Mouse (Mus musculus) midbrain, embryonic 14.5 days (tissue): ENCODE data around the gene Msi1. TPM values are rescaled to one million over a fixed set of nuclear protein-coding genes. Genes with fewer than 3 reads are reported as not detected.

ENCODE experiments used
- ATAC-seq: fragments of 200-750 bp; cut with Nextera tagmentation; 2 replicates; pipeline ENCODE4 v1.8.0; 2017; ENCODE audit warnings: moderate number of reproducible peaks, moderate library complexity; ENCODE audit not compliant: low FRiP score, low TSS enrichment
- DNase-seq: peaks from one replicate; pipeline ENCODE4 v3.0.0-alpha.2; 2015
- H3K27ac ChIP-seq: fragments of 300-500 bp; sonication (generic); replicated peaks from 2 replicates; pipeline ENCODE4 v1.5.1; 2014; ENCODE audit warnings: mild to moderate bottlenecking, low read depth, low read length, moderate library complexity
- H3K27me3 ChIP-seq: fragments of 300-500 bp; sonication (generic); 2 replicates; pipeline ENCODE4 v1.6.1; 2014; ENCODE audit warnings: low read length, control low read depth, mixed read lengths; ENCODE audit not compliant: control insufficient read depth, insufficient read depth
- H3K36me3 ChIP-seq: fragments of 300-500 bp; sonication (generic); 2 replicates; pipeline ENCODE4 v1.6.1; 2014; ENCODE audit warnings: low read length, control low read depth; ENCODE audit not compliant: control insufficient read depth, insufficient read depth
- H3K4me1 ChIP-seq: fragments of 300-500 bp; sonication (generic); 2 replicates; pipeline ENCODE4 v1.6.1; 2014; ENCODE audit warnings: mild to moderate bottlenecking, antibody characterized with exemption, low read length, control low read depth; ENCODE audit not compliant: control insufficient read depth, insufficient read depth
- H3K4me2 ChIP-seq: fragments of 300-500 bp; sonication (generic); 2 replicates; pipeline ENCODE4 v1.6.1; 2014; ENCODE audit warnings: mild to moderate bottlenecking, low read length, moderate library complexity
- H3K4me3 ChIP-seq: fragments of 300-500 bp; sonication (generic); replicated peaks from 2 replicates; pipeline ENCODE4 v1.5.1; 2014; ENCODE audit warnings: low read depth, low read length
- H3K9ac ChIP-seq: fragments of 300-500 bp; sonication (generic); replicated peaks from 2 replicates; pipeline ENCODE4 v1.6.1; 2014; ENCODE audit warnings: mild to moderate bottlenecking, low read length, moderate library complexity
- H3K9me3 ChIP-seq: fragments of 300-500 bp; sonication (generic); 2 replicates; pipeline ENCODE4 v1.6.1; 2016; ENCODE audit warnings: low read length, control low read depth, mixed read lengths; ENCODE audit not compliant: control insufficient read depth
- WGBS: fragments of 180-500 bp; shearing (Covaris S2); extraction: QIAGEN DNeasy Blood & Tissue Kit; methylation state at CpG from one replicate; pipeline ENCODE4 v1.1.7; 2014; 5-methylcytosine and 5-hydroxymethylcytosine counted together
- polyA plus RNA-seq: library from polyadenylated mRNA; unstranded; fragments of >200 nt; fragmentation: Nextera tagmentation; extraction: Ambion mirVana; gene quantifications from 2 replicates; pipeline ENCODE4 v1.2.1, GENCODE M21; 2014

Gene Msi1
- polyA plus RNA-seq, 1 experiment from 2014 or later: 101 TPM

DNA sequence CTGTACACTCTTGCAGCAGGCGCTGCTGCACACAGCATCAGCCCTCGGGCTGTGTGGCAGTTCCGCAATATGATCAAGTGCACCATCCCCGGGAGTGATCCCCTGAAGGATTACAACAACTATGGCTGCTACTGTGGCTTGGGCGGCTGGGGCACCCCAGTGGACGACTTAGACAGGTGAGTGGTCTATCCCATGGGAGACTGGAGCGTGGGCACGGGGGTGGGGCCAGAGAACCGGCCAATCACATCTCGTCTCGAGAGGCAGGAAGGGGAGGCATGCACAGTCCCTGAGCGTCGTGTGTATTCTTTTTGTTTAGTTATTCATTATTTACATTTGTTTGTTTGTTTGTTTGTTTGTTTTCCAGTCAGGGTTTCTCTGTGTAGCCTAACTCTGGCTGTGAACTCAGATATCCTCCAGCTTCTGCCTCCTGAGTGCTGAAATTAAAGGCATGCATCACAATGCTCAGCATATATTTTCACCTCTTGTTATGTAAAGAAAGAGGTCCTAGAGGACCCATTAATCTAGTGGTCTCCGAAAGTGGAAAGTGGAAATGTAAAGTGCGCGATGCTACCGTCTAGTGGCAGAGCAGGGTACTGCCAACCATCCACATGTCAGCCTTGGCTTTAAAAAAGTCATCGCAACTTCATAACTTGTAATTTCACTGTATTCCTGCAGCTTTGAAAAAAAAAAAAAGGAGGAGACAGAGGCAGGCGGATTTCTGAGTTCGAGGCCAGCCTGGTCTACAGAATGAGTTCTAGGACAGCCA, 41.5 kb downstream of the Msi1 start:
- WGBS: 37% methylated on average over 20 of the region's 20 CpGs
- ATAC-seq: no peak
- no peak overlapping the region for H3K4me3 ChIP-seq

DNA sequence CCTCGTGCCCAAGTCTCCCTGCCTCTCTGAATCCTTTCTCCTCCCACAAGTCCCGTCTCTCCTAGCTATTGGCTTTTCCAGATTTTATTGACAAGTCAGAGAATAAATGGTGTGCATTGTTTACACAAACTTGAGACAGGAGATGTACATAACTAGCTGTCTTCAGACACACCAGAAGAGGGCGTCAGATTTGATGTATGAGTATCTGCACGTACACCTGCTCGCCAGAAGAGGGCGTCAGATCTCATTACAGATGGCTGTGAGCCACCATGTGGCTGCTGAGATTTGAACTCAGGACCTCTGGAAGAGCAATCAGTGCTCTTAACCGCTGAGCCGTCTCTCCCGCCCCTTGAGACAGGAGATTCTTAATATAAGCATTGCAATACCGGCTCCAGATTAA, 43.8 kb downstream of the Msi1 start:
- Histone ChIP-seq H3K27me3 (no peaks in the 10 kb centered on the region), H3K9me3 (no peaks in the 10 kb centered on the region), H3K27ac (no peak overlapping the region), H3K4me1 (peaks cover 5% of the 10 kb centered on the region; the same call in 1 of the 2 replicates), H3K4me3 (no peak overlapping the region), H3K4me2 (no peak overlapping the region), H3K9ac (no peak overlapping the region), H3K36me3 (no peaks in the 10 kb centered on the region)
- ATAC-seq (no peak), DNase-seq (no peak)
- 76% methylated on average over 10 of the region's 10 CpGs for WGBS

More for the DNA sequence above, 41.5 kb downstream of the Msi1 start:
- H3K9ac ChIP-seq: no peak overlapping the region
- H3K9me3 ChIP-seq: no peaks in the 10 kb centered on the region
- no peaks in the 10 kb centered on the region for H3K27me3 ChIP-seq
- H3K4me2 ChIP-seq: 0 out of 2 replicates have a peak overlapping the region, but pooled peaks have one; percentile 10
- DNase-seq: peak; percentile 81
- H3K36me3 ChIP-seq: no peaks in the 10 kb centered on the region
- no peak overlapping the region for H3K27ac ChIP-seq
- H3K4me1 ChIP-seq: peaks cover 5% of the 10 kb centered on the region; the same call in 1 of the 2 replicates

DNA sequence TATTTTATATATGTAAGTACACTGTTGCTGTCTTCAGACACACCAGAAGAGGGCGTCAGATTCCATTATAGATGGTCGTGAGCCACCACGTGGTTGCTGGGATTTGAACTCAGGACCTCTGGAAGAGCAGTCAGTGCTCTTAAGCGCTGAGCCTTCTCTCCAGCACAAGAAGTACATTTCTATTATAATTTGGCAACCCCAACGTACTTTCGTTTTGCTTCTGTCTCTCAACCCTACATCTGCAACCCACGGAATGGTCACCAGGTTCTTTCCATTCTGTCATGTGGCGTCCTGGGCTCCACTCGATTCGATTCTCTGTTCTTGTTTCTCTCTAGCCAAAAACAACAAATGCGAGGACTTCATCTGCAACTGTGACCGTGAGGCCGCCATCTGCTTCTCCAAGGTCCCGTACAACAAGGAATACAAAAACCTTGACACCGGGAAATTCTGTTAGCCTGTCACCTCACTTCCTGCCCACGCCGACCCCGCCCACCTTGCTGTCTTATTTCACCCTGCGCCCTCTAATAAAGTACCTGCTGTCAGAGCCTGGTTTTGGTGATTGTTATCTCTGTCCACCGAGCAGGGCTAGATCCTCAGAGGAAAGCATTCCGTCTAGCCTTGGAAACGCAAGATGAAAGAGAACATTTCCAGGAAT, 44.9 kb downstream of the Msi1 start:
- 78% methylated on average over 22 of the region's 22 CpGs for WGBS
- ATAC-seq (no peak), DNase-seq (no peak)

DNA sequence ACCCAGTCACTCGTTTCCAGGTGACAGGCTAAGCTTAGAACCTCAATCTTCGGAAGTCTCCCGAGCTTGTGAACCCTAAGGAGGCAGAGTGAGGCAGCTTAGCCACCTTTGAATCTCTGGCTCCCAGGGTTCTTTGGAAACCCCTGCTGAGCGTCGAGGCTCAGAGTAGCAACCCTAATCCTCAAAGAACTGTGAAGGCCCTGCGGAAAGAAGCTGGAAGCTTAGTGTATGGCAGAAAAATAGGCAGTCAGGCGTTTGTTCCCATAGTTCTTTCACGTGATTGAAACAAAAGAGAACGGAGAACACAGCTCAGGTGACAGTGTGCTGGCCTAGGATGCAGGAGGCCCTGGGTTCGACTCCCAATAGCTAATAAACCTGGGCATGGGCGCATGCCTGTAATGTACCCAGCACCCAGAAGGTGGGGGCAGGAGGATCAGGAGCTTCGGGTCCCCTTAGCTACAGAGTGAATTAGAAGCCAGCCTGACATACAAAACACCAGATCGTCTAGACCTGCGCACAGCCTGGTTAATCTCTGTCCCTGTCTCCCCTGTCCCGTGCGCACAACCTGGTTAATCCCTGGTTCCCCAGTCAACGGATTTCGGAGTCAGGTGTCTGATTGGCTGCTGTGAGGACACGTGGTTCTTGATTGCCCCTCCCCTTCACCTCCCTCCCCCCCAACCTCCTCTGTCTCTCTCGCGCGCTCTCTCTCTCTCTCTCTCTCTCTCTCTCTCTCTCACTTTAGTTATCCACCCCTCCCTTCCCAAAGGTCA, 46.1 kb downstream of the Msi1 start:
- Histone ChIP-seq H3K4me1 (peaks cover 5% of the 10 kb centered on the region; the same call in 1 of the 2 replicates), H3K27me3 (no peaks in the 10 kb centered on the region), H3K4me3 (peak overlapping the region; percentile 35), H3K9me3 (no peaks in the 10 kb centered on the region), H3K9ac (no peak overlapping the region; the same call in 1 of the 2 replicates), H3K27ac (peak overlapping the region; percentile 16), H3K36me3 (peaks cover 4% of the 10 kb centered on the region; the same call in 1 of the 2 replicates), H3K4me2 (peak overlapping the region; percentile 54)
- peak; percentile 85 for ATAC-seq
- WGBS: 5% methylated on average over 22 of the region's 22 CpGs
- peak; percentile 84 for DNase-seq

More for the DNA sequence above, 44.9 kb downstream of the Msi1 start:
- Histone ChIP-seq H3K27ac (no peak overlapping the region), H3K9ac (no peak overlapping the region), H3K4me3 (no peak overlapping the region), H3K36me3 (peaks cover under 1% of the 10 kb centered on the region; the same call in 1 of the 2 replicates), H3K4me2 (no peak overlapping the region), H3K4me1 (peaks cover 5% of the 10 kb centered on the region; the same call in 1 of the 2 replicates), H3K9me3 (no peaks in the 10 kb centered on the region), H3K27me3 (no peaks in the 10 kb centered on the region)

DNA sequence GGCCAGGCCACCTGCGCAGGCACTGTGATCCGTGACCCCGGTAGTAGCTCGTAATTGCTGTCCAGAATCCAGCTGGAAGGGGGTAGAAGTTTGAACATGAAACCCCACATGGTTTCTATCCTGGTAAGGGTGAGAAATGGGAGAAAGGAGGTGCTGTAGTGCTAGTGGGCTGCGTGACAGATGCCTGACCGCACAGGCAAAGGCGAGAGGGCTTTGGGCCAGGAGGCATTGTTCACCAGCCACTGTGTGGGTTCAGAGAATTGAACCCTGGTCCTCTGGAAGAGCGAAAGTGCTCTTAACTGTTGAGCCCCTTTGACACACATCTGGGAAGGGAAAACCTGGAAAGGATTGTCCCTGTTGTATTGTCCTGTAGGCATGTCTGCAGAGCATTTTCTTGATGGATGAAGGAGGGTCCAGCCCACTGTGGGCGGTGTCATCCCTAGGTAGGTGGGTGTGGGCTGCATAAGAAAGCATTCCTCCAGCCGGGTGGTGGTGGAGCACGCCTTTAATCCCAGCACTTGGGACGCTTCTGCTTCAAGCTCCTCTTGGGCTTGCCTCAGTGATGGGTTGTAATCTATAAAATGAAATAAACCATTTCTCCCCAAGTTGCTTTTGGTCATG, 46.8 kb downstream of the Msi1 start:
- H3K36me3 ChIP-seq: peaks cover 4% of the 10 kb centered on the region; the same call in 1 of the 2 replicates
- no peaks in the 10 kb centered on the region for H3K9me3 ChIP-seq
- no peak for ATAC-seq
- H3K27ac ChIP-seq: no peak overlapping the region
- H3K4me2 ChIP-seq: peak overlapping the region; percentile 54
- H3K9ac ChIP-seq: no peak overlapping the region; the same call in 1 of the 2 replicates
- no peak for DNase-seq
- 34% methylated on average over 12 of the region's 12 CpGs for WGBS
- H3K27me3 ChIP-seq: 0 out of 2 replicates have a peak, but pooled peaks cover 5% of the 10 kb centered on the region
- peak overlapping the region; percentile 35 for H3K4me3 ChIP-seq
- H3K4me1 ChIP-seq: peaks cover 5% of the 10 kb centered on the region; the same call in 1 of the 2 replicates

DNA sequence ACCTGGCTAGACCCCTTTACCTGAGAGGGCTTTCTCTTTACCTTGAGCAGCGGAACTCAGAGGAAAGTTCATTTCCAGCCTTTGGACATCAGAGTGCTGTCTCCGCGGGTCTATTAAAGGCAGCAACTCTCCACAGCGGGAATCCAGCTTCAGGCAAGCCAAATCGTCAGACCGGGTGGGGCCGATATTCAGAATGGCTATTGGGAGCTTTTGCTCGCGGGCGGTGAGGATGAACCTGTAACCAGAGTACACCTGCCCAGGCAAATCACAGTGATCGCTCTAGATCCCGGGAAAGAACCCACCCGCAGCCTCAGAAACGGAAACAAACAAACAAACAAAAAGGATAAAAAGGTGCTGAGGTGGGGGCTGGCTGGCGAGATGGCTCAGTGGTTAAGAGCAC, 50.2 kb downstream of the Msi1 start:
- no peak for DNase-seq
- 40% methylated on average over 15 of the region's 15 CpGs for WGBS
- no peak overlapping the region for H3K4me2 ChIP-seq

DNA sequence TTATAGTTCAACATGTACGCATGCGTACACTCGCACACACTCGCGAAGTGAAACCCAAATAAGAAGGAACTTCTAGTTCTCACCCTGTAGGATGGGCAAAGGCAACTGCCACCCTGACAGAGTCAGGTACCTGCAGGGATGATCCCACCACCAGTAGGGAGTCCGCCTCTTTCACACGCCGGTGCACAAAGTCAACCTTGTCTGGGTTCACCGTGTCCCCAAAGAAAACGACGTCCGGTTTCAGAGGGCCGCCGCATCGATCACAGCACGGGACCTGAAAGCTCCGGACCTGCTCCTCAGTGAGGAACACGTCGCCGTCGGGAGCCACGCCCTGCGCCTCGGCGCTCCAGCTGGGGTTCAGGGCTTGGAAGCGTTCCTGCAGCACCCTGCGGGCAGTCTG, 50.7 kb downstream of the Msi1 start:
- H3K9me3 ChIP-seq: no peaks in the 10 kb centered on the region
- H3K27ac ChIP-seq: no peak overlapping the region
- peaks cover 6% of the 10 kb centered on the region; the same call in 1 of the 2 replicates for H3K27me3 ChIP-seq
- H3K36me3 ChIP-seq: peaks cover 9% of the 10 kb centered on the region; the same call in 1 of the 2 replicates
- peaks cover 23% of the 10 kb centered on the region for H3K4me1 ChIP-seq
- WGBS: 15% methylated on average over 27 of the region's 27 CpGs
- H3K9ac ChIP-seq: no peak overlapping the region; the same call in 1 of the 2 replicates
- no peak for ATAC-seq
- no peak for DNase-seq
- H3K4me3 ChIP-seq: 0 out of 2 replicates have a peak overlapping the region, but pooled peaks have one; percentile 8
- H3K4me2 ChIP-seq: peak overlapping the region; percentile 34

More for the DNA sequence above, 50.2 kb downstream of the Msi1 start:
- no peak for ATAC-seq
- Histone ChIP-seq H3K4me3 (no peak overlapping the region), H3K36me3 (peaks cover 9% of the 10 kb centered on the region; the same call in 1 of the 2 replicates), H3K9ac (no peak overlapping the region), H3K27ac (no peak overlapping the region), H3K4me1 (peaks cover 20% of the 10 kb centered on the region), H3K9me3 (no peaks in the 10 kb centered on the region), H3K27me3 (peaks cover 6% of the 10 kb centered on the region; the same call in 1 of the 2 replicates)
